Mouse (Mus musculus) urinary bladder, postnatal 4 days (tissue): ENCODE measurements around the gene Pdcd2l.
"Not testable (repeated sequence)": the region's sequence is repeated elsewhere in the genome, so short reads cannot be mapped to it uniquely, and the experiment has no call there.

Source experiments
- DNase-seq, 2 experiments: peaks; one replicate each; pipeline ENCODE4 v3.0.0; 2021 to 2022; ENCODE audit warnings: low spot score in 2 of 2

Pdcd2l gene

GRCm38 (mm10) chr7:34213281-34213680 lies 16.8 kb upstream of the Pdcd2l start:
- no peak for DNase-seq

GRCm38 (mm10) chr7:34208027-34208745 lies 11.7 kb upstream of the Pdcd2l start:
- DNase-seq: no peak

- DNase-seq: no peak
These were observed 9.9 kb upstream of the Pdcd2l start for GRCm38 (mm10) chr7:34206331-34206730.

- DNase-seq: not testable (repeated sequence)
These were observed 5.7 kb upstream of the Pdcd2l start for GRCm38 (mm10) chr7:34202147-34202546.

- no peak for DNase-seq
These were observed 4.4 kb upstream of the Pdcd2l start for GRCm38 (mm10) chr7:34200829-34201228.

GRCm38 (mm10) chr7:34198346-34198745 lies 1.9 kb upstream of the Pdcd2l start:
- DNase-seq: no peak

GRCm38 (mm10) chr7:34195632-34196031 lies 829 bp downstream of the Pdcd2l start:
- no peak for DNase-seq

- DNase-seq: no peak
These were observed 3.6 kb downstream of the Pdcd2l start for GRCm38 (mm10) chr7:34192825-34193224.

GRCm38 (mm10) chr7:34189376-34189989 lies 7.0 kb downstream of the Pdcd2l start:
- DNase-seq: no peak

- DNase-seq: no peak
These were observed 12.7 kb downstream of the Pdcd2l start for GRCm38 (mm10) chr7:34183794-34184193.

GRCm38 (mm10) chr7:34183356-34183755 lies 13.1 kb downstream of the Pdcd2l start:
- no peak for DNase-seq

GRCm38 (mm10) chr7:34176241-34176640 lies 20.2 kb downstream of the Pdcd2l start:
- not testable (repeated sequence) for DNase-seq

GRCm38 (mm10) chr7:34172251-34172650 lies 24.2 kb downstream of the Pdcd2l start:
- no peak for DNase-seq

GRCm38 (mm10) chr7:34169454-34169853 lies 27.0 kb downstream of the Pdcd2l start, which contains the start of gene Uba2:
Gene Uba2 (minus strand): TSS chr7:34169599.
- DNase-seq: no peak

GRCm38 (mm10) chr7:34168470-34169251 lies 27.8 kb downstream of the Pdcd2l start:
- DNase-seq: peak; percentile 89 to 93

- no peak for DNase-seq
These were observed 28.5 kb downstream of the Pdcd2l start for GRCm38 (mm10) chr7:34167766-34168469.

- no peak for DNase-seq
These were observed 29.6 kb downstream of the Pdcd2l start for GRCm38 (mm10) chr7:34166850-34167249.

- no peak for DNase-seq
These were observed 30.5 kb downstream of the Pdcd2l start for GRCm38 (mm10) chr7:34165999-34166398.

GRCm38 (mm10) chr7:34164671-34165070 lies 31.8 kb downstream of the Pdcd2l start:
- DNase-seq: no peak

- DNase-seq: no peak
These were observed 37.3 kb downstream of the Pdcd2l start for GRCm38 (mm10) chr7:34159167-34159566.

- no peak for DNase-seq
These were observed 38.5 kb downstream of the Pdcd2l start for GRCm38 (mm10) chr7:34157994-34158393.

GRCm38 (mm10) chr7:34147193-34147592 lies 49.3 kb downstream of the Pdcd2l start:
- no peak for DNase-seq
